Mouse (Mus musculus) G1E (cell line): ENCODE data around the gene Pax2. TPM values are rescaled to one million over a fixed set of nuclear protein-coding genes. Genes with fewer than 3 reads are reported as not detected.

Experiments used
- ATAC-seq: 2 replicates; pipeline ENCODE4 v1.8.0; 2016; ENCODE audit warnings: mild to moderate bottlenecking; ENCODE audit not compliant: insufficient number of reproducible peaks, poor library complexity, low FRiP score, severe bottlenecking; ENCODE audit errors: extremely low read depth
- DNase-seq: peaks from one replicate; pipeline ENCODE4 v3.0.0; 2012; ENCODE audit warnings: low spot score
- H3K27me3 ChIP-seq: 2 replicates; pipeline ENCODE4 v1.6.1; 2012; ENCODE audit warnings: mild to moderate bottlenecking, low read length, inconsistent platforms; ENCODE audit not compliant: insufficient read depth
- H3K36me3 ChIP-seq: replicated peaks from 2 replicates; pipeline ENCODE3; 2012; ENCODE audit warnings: mild to moderate bottlenecking, inconsistent platforms
- H3K4me1 ChIP-seq: 2 replicates; pipeline ENCODE4 v1.6.1; 2012; ENCODE audit warnings: low read depth, low read length, inconsistent platforms, mixed read lengths; ENCODE audit not compliant: insufficient read depth
- H3K4me3 ChIP-seq: 2 replicates; pipeline ENCODE4 v1.5.1; 2012; ENCODE audit warnings: low read depth, mild to moderate bottlenecking, inconsistent platforms, low read length, moderate library complexity, mixed read lengths
- H3K9me3 ChIP-seq: replicated peaks from 2 replicates; pipeline ENCODE4 v1.6.1; 2012; ENCODE audit warnings: inconsistent platforms
- CTCF ChIP-seq: IDR thresholded peaks from 2 replicates; pipeline ENCODE4 v1.5.1; 2012; ENCODE audit warnings: low read depth, low read length, inconsistent platforms, mixed read lengths
- GATA1 ChIP-seq: IDR thresholded peaks from 2 replicates; pipeline ENCODE4 v1.6.1; 2012; ENCODE audit warnings: borderline replicate concordance, low read length, inconsistent platforms, mixed read lengths
- GATA2 ChIP-seq: IDR thresholded peaks from 2 replicates; pipeline ENCODE4 v1.6.1; 2012; ENCODE audit warnings: low read depth, low read length, inconsistent platforms, borderline replicate concordance
- POLR2AphosphoS5 ChIP-seq: IDR thresholded peaks from 2 replicates; pipeline ENCODE4 v1.6.1; 2012; ENCODE audit warnings: low read depth, low read length, inconsistent platforms; ENCODE audit not compliant: insufficient replicate concordance
- TAL1 ChIP-seq: conservative IDR thresholded peaks from 2 replicates; pipeline ENCODE4 v1.6.1; 2012; ENCODE audit warnings: low read depth, low read length, inconsistent platforms, mixed read lengths
- polyA plus RNA-seq: library from polyadenylated mRNA; stranded (reverse); fragments of >175 nt; gene quantifications from 2 replicates; pipeline ENCODE4 v1.2.3, GENCODE M21; 2012
- total RNA-seq, 2 experiments: library from RNA; stranded (forward) in 1 of 2; stranded (reverse) in 1 of 2; fragments of 200-1000 nt in 1 of 2; fragments of >200 nt in 1 of 2; fragmentation: Nextera tagmentation in 1 of 2; gene quantifications; 2 replicates each; pipeline ENCODE4 v1.2.3; 2014 to 2017

Gene Pax2
- total and polyA plus RNA-seq, 3 experiments, result 0.27 TPM; not detected in 2

- Histone ChIP-seq H3K9me3 (no peaks in the 10 kb centered on the region), H3K4me1 (no peaks in the 10 kb centered on the region), H3K27me3 (peaks cover 6% of the 10 kb centered on the region), H3K4me3 (no peak overlapping the region), H3K36me3 (no peaks in the 10 kb centered on the region)
- TF ChIP-seq CTCF (no peak), TAL1 (no peak), GATA1 (no peak), GATA2 (no peak), POLR2AphosphoS5 (no peak)
- DNase-seq (no peak), ATAC-seq (no peak)
Observed at GRCm38 (mm10) chr19:44874186-44874898, 118.5 kb downstream of the Pax2 start.

GRCm38 (mm10) chr19:44874928-44875327 lies 119.1 kb downstream of the Pax2 start:
- peaks cover 6% of the 10 kb centered on the region for H3K27me3 ChIP-seq
- no peaks in the 10 kb centered on the region for H3K9me3 ChIP-seq
- TF ChIP-seq GATA2 (no peak), TAL1 (no peak), CTCF (no peak), POLR2AphosphoS5 (no peak), GATA1 (no peak)
- H3K4me3 ChIP-seq, result no peak overlapping the region
- no peaks in the 10 kb centered on the region for H3K36me3 ChIP-seq
- no peaks in the 10 kb centered on the region for H3K4me1 ChIP-seq
- ATAC-seq (no peak), DNase-seq (no peak)

GRCm38 (mm10) chr19:44875718-44876117 lies 119.9 kb downstream of the Pax2 start:
- DNase-seq (no peak), ATAC-seq (no peak)
- no peak for TF ChIP-seq GATA2
- TF ChIP-seq CTCF, result no peak
- TF ChIP-seq TAL1, result no peak
- no peak for TF ChIP-seq POLR2AphosphoS5
- H3K36me3 ChIP-seq, result no peaks in the 10 kb centered on the region
- no peaks in the 10 kb centered on the region for H3K4me1 ChIP-seq
- no peak overlapping the region for H3K4me3 ChIP-seq
- H3K27me3 ChIP-seq, result peaks cover 6% of the 10 kb centered on the region
- no peaks in the 10 kb centered on the region for H3K9me3 ChIP-seq

- DNase-seq, result no peak
- H3K4me1 ChIP-seq, result no peaks in the 10 kb centered on the region
- no peak for TF ChIP-seq CTCF
- no peak for TF ChIP-seq POLR2AphosphoS5
- no peak for TF ChIP-seq GATA2
- no peak for TF ChIP-seq TAL1
- no peak for TF ChIP-seq GATA1
- peaks cover 11% of the 10 kb centered on the region for H3K27me3 ChIP-seq
- ATAC-seq, result no peak
- H3K9me3 ChIP-seq, result no peaks in the 10 kb centered on the region
- no peaks in the 10 kb centered on the region for H3K36me3 ChIP-seq
- H3K4me3 ChIP-seq, result no peak overlapping the region
Observed at GRCm38 (mm10) chr19:44876529-44876928, 120.7 kb downstream of the Pax2 start.

GRCm38 (mm10) chr19:44882552-44883024 lies 126.7 kb downstream of the Pax2 start:
- Histone ChIP-seq H3K36me3 (no peaks in the 10 kb centered on the region), H3K4me3 (no peak overlapping the region), H3K4me1 (no peaks in the 10 kb centered on the region), H3K9me3 (no peaks in the 10 kb centered on the region), H3K27me3 (peaks cover 19% of the 10 kb centered on the region; the same call in 1 of the 2 replicates)
- TF ChIP-seq GATA1, result no peak
- TF ChIP-seq POLR2AphosphoS5, result no peak
- TF ChIP-seq GATA2, result no peak
- TF ChIP-seq CTCF, result no peak
- no peak for TF ChIP-seq TAL1
- ATAC-seq (no peak), DNase-seq (no peak)

GRCm38 (mm10) chr19:44884331-44884730 lies 128.5 kb downstream of the Pax2 start:
- Histone ChIP-seq H3K9me3 (no peaks in the 10 kb centered on the region), H3K36me3 (no peaks in the 10 kb centered on the region), H3K4me3 (no peak overlapping the region), H3K4me1 (no peaks in the 10 kb centered on the region), H3K27me3 (peaks cover 18% of the 10 kb centered on the region; the same call in 1 of the 2 replicates)
- TF ChIP-seq GATA1 (no peak), POLR2AphosphoS5 (no peak), GATA2 (no peak), TAL1 (no peak), CTCF (no peak)
- no peak for DNase-seq
- no peak for ATAC-seq
